Comparison of ENCODE assay signal across 8 mouse cellular contexts in genomic region chr5:66259756-66260448, GRCm38 (mm10). TPM values are rescaled to one million over a fixed set of nuclear protein-coding genes. Genes with fewer than 3 reads are reported as not detected.
DNase-seq lines count a peak whose midpoint lies in the region; ATAC-seq lines count a peak whose summit lies in the region.

Gene Nsun7 (plus strand): TSS chr5:66259897.

- no peaks in the 10 kb centered on the region for H3K36me3 ChIP-seq in intestine, embryonic 15.5 days

- H3K27ac ChIP-seq in intestine, embryonic 15.5 days = no peak within 1 kb of the TSS

- peak; percentile 85 for ATAC-seq in intestine, embryonic 15.5 days

- H3K4me3 ChIP-seq in intestine, embryonic 15.5 days (replicated peaks) = peak within 1 kb of the TSS; percentile 61

- DNase-seq in adrenal gland, adult (ENCODE audit: inconsistent age in 2 of 2, low spot score in 1 of 2) = peak; percentile 85 to 95
- DNase-seq in embryo, embryonic 10.5 days (ENCODE audit: low spot score) = peak; percentile 77
- peak; percentile 54 to 57 for DNase-seq in gastrocnemius, postnatal 36 days
- peak; percentile 73 to 79 for DNase-seq in left cerebral cortex, postnatal 36 days (ENCODE audit: low spot score in 2 of 2)
- peak; percentile 71 for DNase-seq in mesoderm, embryonic 11.5 days (ENCODE audit: low read depth, low spot score)
- peak; percentile 86 for DNase-seq in right cerebral cortex, postnatal 4 days
- DNase-seq in c-Kit-positive CD71-positive TER-119-positive erythroid progenitor cells, embryonic 14.5 days (ENCODE audit: low spot score) = no peak

- 1% methylated on average over 44 of the region's 44 CpGs for WGBS in intestine, embryonic 15.5 days

- peak within 1 kb of the TSS; percentile 50 for H3K9ac ChIP-seq in intestine, embryonic 15.5 days

- H3K9me3 ChIP-seq in intestine, embryonic 15.5 days = no peaks in the 10 kb centered on the region

- intact Hi-C loops in gastrocnemius, postnatal 36 days (cut with DNase I) = no loop called here
- intact Hi-C loops in left cerebral cortex, postnatal 36 days (cut with DNase I) = loop anchor here (5.0 to 10.0 kb wide), 3 partner anchors 67 to 415 kb away; partner anchors contain the start of gene Uchl1

- 0 out of 2 replicates have a peak, but pooled peaks cover 2% of the 10 kb centered on the region for H3K4me1 ChIP-seq in intestine, embryonic 15.5 days (replicated peaks)

- no peaks in the 10 kb centered on the region for H3K27me3 ChIP-seq in intestine, embryonic 15.5 days (replicated peaks)

- peak within 1 kb of the TSS; percentile 97 for H3K4me2 ChIP-seq in intestine, embryonic 15.5 days (replicated peaks)

RNA-seq across cellular contexts. Expression of gene Nsun7, which starts in this region (rescaled TPM):
- total RNA-seq in gastrocnemius, postnatal 36 days (2021) = not detected
- 0.14 and 0.27 TPM in 2 replicates for polyA plus RNA-seq in intestine, embryonic 15.5 days (2015; fragmentation: Nextera tagmentation; extraction: Ambion mirVana)
- 1 to 10 TPM; 3.1 to 8.2 TPM for total RNA-seq in left cerebral cortex, postnatal 36 days (2021)

Comparison
In these comparisons a context has a peak if more than half of its experiments do, and no peak if none do; other contexts are left out.
1. Peak in DNase-seq in gastrocnemius, postnatal 36 days; RNA of the gene not detected or under 1 TPM.
2. Peak in ATAC-seq, H3K4me3 ChIP-seq, H3K9ac ChIP-seq and H3K4me2 ChIP-seq in intestine, embryonic 15.5 days; RNA of the gene not detected or under 1 TPM.